Mouse (Mus musculus) ES-E14 (cell line): Measurements from ENCODE around the gene 4933430I17Rik.

Source experiments
- HCFC1 ChIP-seq: IDR thresholded peaks from 2 replicates; pipeline ENCODE4 v1.6.1; 2012; ENCODE audit warnings: low read length, inconsistent platforms, borderline replicate concordance; ENCODE audit not compliant: insufficient read depth
- ZC3H11A ChIP-seq: IDR thresholded peaks from 2 replicates; pipeline ENCODE4 v1.6.1; 2012; ENCODE audit warnings: low read depth, mild to moderate bottlenecking, inconsistent platforms, low read length, borderline replicate concordance
- ZNF384 ChIP-seq: IDR thresholded peaks from 2 replicates; pipeline ENCODE4 v1.6.1; 2012; ENCODE audit warnings: low read depth, low read length, inconsistent platforms

DNA sequence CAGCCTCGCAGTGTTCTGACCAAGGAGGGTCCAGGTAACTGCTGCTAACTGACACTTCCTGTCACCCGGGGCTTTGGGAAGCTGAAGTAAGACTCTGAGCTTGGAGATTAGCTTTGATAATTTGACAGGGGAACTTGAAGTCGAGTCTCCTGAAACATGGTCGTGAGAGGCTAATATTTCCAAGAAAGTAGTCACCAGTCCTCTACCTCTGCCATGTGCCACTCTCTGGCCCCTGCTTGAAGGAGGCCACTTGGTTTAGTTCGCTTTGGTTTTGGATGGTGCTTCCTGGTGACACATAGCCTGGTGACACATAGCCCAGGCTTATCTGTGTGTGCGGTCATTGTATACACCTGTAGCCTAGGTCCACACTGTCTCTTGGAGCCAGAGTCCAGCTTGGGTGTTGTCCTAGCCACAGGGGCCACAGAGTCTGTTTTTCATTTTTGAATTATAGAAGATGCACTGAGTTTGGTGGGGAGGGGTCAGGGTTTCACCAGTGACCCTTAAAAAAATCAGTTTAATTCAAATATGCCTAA, 34.7 kb downstream of the 4933430I17Rik start, which contains the start of gene Rgs3:
- TF ChIP-seq HCFC1 (no peak), ZC3H11A (no peak), ZNF384 (no peak)
